Mouse (Mus musculus): ENCODE measurements around the gene Meis2. TPM values are rescaled to one million over a fixed set of nuclear protein-coding genes. Genes with fewer than 3 reads are reported as not detected.

The Meis2 gene
- polyA plus RNA-seq, 2 experiments: 0.69 to 1.5 TPM

GRCm38 (mm10) chr2:115813316-115813715, 252.3 kb downstream of the Meis2 start:
- no peak overlapping the region for H3K4me3 ChIP-seq (ENCODE audit: insufficient read depth in 1 of 2, low read depth in 2 of 2, low read length in 2 of 2)
- ATAC-seq (ENCODE audit: insufficient read depth): no peak
- H3K4me2 ChIP-seq (ENCODE audit: low read depth): no peak overlapping the region
- TF ChIP-seq CTCF (IDR thresholded peaks at IDR 0.05; ENCODE audit: low read depth): no peak
- TF ChIP-seq EP300 (IDR thresholded peaks at IDR 0.05; ENCODE audit: low read depth): no peak
- no peaks in the 10 kb centered on the region for H3K4me1 ChIP-seq (replicated peaks; ENCODE audit: control insufficient read depth in 2 of 2, insufficient read depth in 2 of 2, low read length in 1 of 2)
- no peaks in the 10 kb centered on the region for H3K9me3 ChIP-seq (ENCODE audit: control insufficient read depth, low read length)
- H3K9ac ChIP-seq (replicated peaks): no peak overlapping the region
- no peaks in the 10 kb centered on the region for H3K27me3 ChIP-seq (ENCODE audit: control insufficient read depth, insufficient read depth, low read length)
- H3K36me3 ChIP-seq (replicated peaks; ENCODE audit: control insufficient read depth, insufficient read depth, low read depth): no peaks in the 10 kb centered on the region
- no peak for DNase-seq (ENCODE audit: low read depth in 3 of 3, low spot score in 3 of 3)
- H3K27ac ChIP-seq: no peak overlapping the region
- 34% methylated on average over 11 of the region's 11 CpGs for WGBS (ENCODE audit: insufficient replicate concordance)

Measured in liver, embryonic 14.5 days (tissue).